Mouse (Mus musculus) testis, adult 2 months (tissue): ENCODE measurements around the gene Mdfic. TPM values are rescaled to one million over a fixed set of nuclear protein-coding genes. Genes with fewer than 3 reads are reported as not detected.

Experiments used
- H3K27ac ChIP-seq: fragments of 200-500 bp; 2 replicates; pipeline ENCODE4 v1.5.1; 2012; ENCODE audit warnings: low read depth, low read length; ENCODE audit not compliant: control insufficient read depth, insufficient read depth
- H3K27me3 ChIP-seq: fragments of 200-500 bp; 2 replicates; pipeline ENCODE4 v1.6.1; 2012; ENCODE audit warnings: mild to moderate bottlenecking, low read length, moderate library complexity; ENCODE audit not compliant: control insufficient read depth, insufficient read depth
- H3K36me3 ChIP-seq: fragments of 200-500 bp; 2 replicates; pipeline ENCODE4 v1.6.1; 2012; ENCODE audit warnings: mild to moderate bottlenecking, low read length; ENCODE audit not compliant: control insufficient read depth, insufficient read depth
- H3K4me1 ChIP-seq: fragments of 200-500 bp; 2 replicates; pipeline ENCODE4 v1.6.1; 2012; ENCODE audit warnings: low read length; ENCODE audit not compliant: control insufficient read depth, insufficient read depth
- H3K4me3 ChIP-seq: fragments of 200-500 bp; 2 replicates; pipeline ENCODE4 v1.5.1; 2012; ENCODE audit warnings: low read depth, mild to moderate bottlenecking, low read length, moderate library complexity, mixed read lengths; ENCODE audit not compliant: control insufficient read depth
- CTCF ChIP-seq: fragments of 200-500 bp; IDR thresholded peaks from 2 replicates; pipeline ENCODE4 v1.5.1; 2012; ENCODE audit warnings: low read depth, mild to moderate bottlenecking, inconsistent platforms, low read length, moderate library complexity; ENCODE audit not compliant: control insufficient read depth, insufficient read depth, insufficient replicate concordance
- POLR2A ChIP-seq: fragments of 200-500 bp; IDR thresholded peaks from 2 replicates; pipeline ENCODE4 v1.6.1; 2012; ENCODE audit warnings: low read depth, mild to moderate bottlenecking, inconsistent platforms, low read length, moderate library complexity; ENCODE audit not compliant: control insufficient read depth
- polyA plus RNA-seq: library from polyadenylated mRNA; depleted of rRNA; stranded (reverse); fragments of >200 nt; gene quantifications from 2 replicates; pipeline ENCODE4 v1.2.3, GENCODE M21; 2012

The Mdfic gene
- polyA plus RNA-seq, 1 experiment: 0.65 TPM

DNA sequence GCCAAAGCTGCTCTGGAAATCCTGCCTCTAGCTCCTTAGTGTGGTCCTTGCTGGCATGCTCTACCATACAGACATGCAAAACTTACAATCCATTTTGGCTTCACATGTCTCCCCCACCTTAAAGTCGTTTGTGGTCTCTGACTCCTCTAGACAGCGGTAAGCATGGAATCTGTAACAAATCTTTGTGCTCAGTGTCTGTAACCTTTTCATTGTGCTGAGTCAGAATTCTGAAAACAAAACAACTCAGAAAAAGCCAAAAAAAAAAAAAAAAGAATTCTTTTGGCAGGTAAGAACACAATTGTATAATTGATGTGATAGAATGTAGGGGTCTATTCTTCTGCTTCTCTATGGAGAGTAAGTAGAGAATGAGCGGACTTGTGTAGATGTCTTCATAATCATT lies 74.3 kb downstream of the Mdfic start:
- no peak overlapping the region for H3K4me3 ChIP-seq
- no peaks in the 10 kb centered on the region for H3K4me1 ChIP-seq
- no peak for TF ChIP-seq CTCF
- TF ChIP-seq POLR2A: no peak
- H3K36me3 ChIP-seq: no peaks in the 10 kb centered on the region
- no peaks in the 10 kb centered on the region for H3K27me3 ChIP-seq
- no peak overlapping the region for H3K27ac ChIP-seq

GRCm38 (mm10) chr6:15807382-15807781 lies 86.9 kb downstream of the Mdfic start:
- no peak overlapping the region for H3K4me3 ChIP-seq
- no peaks in the 10 kb centered on the region for H3K4me1 ChIP-seq
- H3K36me3 ChIP-seq: no peaks in the 10 kb centered on the region
- no peaks in the 10 kb centered on the region for H3K27me3 ChIP-seq
- H3K27ac ChIP-seq: no peak overlapping the region
- TF ChIP-seq CTCF (no peak), POLR2A (no peak)

GRCm38 (mm10) chr6:15825236-15825635 lies 104.8 kb downstream of the Mdfic start:
- Histone ChIP-seq H3K4me3 (no peak overlapping the region), H3K36me3 (no peaks in the 10 kb centered on the region), H3K27ac (no peak overlapping the region), H3K4me1 (no peaks in the 10 kb centered on the region; the same call in 1 of the 2 replicates), H3K27me3 (no peaks in the 10 kb centered on the region)
- TF ChIP-seq POLR2A (no peak), CTCF (no peak)

DNA sequence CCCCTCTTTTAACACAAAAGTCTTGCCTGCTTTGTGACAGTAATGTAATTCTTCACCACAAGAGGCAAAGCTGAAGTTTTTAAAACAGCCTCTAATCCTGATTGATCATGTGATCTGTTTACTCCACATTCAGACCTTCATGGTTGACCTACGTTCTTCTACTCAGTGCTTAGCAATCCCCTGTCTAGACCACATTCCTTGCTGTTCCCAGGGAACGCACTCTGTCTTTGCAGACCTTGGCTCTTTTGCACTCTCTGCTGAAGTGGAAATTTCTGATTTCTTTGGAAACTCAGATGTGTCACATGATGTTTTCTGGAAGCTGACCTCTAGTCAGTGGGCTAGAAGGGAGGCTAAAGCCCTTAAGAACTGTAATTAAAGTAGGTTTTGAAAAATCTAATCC lies 109.4 kb downstream of the Mdfic start:
- H3K4me1 ChIP-seq: no peaks in the 10 kb centered on the region
- H3K27ac ChIP-seq: no peak overlapping the region
- TF ChIP-seq CTCF: no peak
- no peak for TF ChIP-seq POLR2A
- no peaks in the 10 kb centered on the region for H3K27me3 ChIP-seq
- H3K4me3 ChIP-seq: no peak overlapping the region
- H3K36me3 ChIP-seq: no peaks in the 10 kb centered on the region

DNA sequence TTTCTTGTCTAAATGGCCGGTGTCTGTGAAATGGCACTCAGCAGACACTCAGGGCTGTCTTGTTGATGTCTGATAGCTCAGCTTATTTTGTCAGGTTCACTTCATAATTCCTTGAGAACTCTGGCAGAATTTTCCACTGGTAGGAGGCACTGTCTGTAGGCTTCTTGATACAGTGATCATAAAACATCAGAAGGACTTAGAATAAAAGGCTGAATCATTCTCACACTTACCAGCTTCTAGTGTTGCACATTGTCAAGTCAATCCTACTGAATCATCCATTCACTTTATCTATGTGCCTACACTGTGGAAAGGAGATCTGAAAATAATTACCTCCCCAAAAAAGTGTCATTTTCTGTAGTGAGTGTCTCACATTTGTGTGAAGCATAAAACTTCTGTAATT lies 110.2 kb downstream of the Mdfic start:
- TF ChIP-seq CTCF: no peak
- no peak for TF ChIP-seq POLR2A
- no peaks in the 10 kb centered on the region for H3K27me3 ChIP-seq
- H3K27ac ChIP-seq: no peak overlapping the region

DNA sequence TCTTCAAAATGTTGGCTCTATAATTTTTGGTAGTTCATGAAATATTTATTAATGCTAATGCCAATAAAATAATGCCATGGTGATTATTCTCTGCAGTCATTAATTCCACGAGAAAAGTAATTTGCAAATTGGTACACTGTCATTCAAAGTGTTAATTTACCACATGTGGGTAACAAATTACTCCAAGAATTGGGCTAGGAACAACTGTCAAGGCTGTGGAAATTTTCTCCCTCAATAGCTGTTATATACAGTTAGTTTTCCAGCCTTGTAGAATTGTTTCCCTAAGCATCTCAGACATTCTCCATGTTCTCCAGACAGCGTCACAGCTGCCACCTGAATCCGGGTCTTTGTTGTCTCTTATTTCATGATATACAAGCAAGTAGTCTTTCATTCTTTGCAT lies 117.2 kb downstream of the Mdfic start:
- Histone ChIP-seq H3K27ac (no peak overlapping the region), H3K36me3 (no peaks in the 10 kb centered on the region), H3K4me1 (no peaks in the 10 kb centered on the region), H3K27me3 (no peaks in the 10 kb centered on the region), H3K4me3 (no peak overlapping the region)
- TF ChIP-seq POLR2A (no peak), CTCF (no peak)

More for the DNA sequence above, 110.2 kb downstream of the Mdfic start:
- H3K36me3 ChIP-seq: no peaks in the 10 kb centered on the region
- H3K4me3 ChIP-seq: no peak overlapping the region
- H3K4me1 ChIP-seq: no peaks in the 10 kb centered on the region

DNA sequence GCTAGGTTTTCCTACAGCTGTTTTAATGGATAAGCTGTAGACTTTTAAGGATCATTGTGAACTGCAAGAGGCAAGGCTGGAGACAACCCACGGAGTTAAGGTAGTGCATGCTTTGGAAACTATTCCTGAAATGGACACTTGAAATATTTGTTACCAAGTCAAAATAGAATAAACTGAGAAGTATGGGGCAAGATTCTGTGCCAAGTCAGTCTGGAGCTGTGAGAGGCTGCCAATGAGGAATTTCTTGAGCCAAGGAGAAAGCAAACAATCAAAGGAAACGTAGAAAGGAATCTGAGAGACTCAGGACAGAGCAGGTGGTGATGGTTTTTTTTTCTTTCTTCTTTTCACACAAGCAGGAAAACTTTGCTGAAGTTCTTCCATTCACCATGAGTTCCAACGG lies 119.4 kb downstream of the Mdfic start:
- no peaks in the 10 kb centered on the region for H3K27me3 ChIP-seq
- H3K4me1 ChIP-seq: no peaks in the 10 kb centered on the region
- H3K27ac ChIP-seq: no peak overlapping the region
- H3K4me3 ChIP-seq: no peak overlapping the region
- no peaks in the 10 kb centered on the region for H3K36me3 ChIP-seq
- TF ChIP-seq POLR2A (no peak), CTCF (no peak)

DNA sequence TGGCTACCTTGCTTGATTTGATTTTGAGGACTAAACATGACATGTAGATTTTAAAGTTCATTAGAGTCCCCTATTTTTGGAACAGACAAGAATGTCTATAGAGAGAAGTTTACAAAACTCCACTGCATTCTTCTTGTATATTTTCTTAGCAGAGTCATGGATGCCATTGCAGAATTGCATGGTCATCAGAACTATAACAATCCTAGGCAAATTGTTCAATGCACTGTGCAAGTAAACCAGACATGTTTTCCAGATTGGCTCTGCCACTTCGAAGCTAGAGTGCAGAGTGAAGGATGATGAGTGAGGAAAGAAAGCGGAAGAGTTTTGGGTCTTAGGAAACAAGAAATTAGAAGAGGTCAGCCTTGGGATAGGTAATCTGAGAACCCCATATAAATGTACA lies 120.0 kb downstream of the Mdfic start:
- no peaks in the 10 kb centered on the region for H3K27me3 ChIP-seq
- no peak overlapping the region for H3K27ac ChIP-seq
- no peaks in the 10 kb centered on the region for H3K36me3 ChIP-seq
- TF ChIP-seq CTCF (no peak), POLR2A (no peak)
- no peak overlapping the region for H3K4me3 ChIP-seq
- H3K4me1 ChIP-seq: no peaks in the 10 kb centered on the region
